Mouse (Mus musculus) kidney, adult 2 months (tissue): ENCODE measurements around the gene Olfr155. TPM values are rescaled to one million over a fixed set of nuclear protein-coding genes. Genes with fewer than 3 reads are reported as not detected.

Experiments used
- DNase-seq: peaks from one replicate; pipeline ENCODE4 v3.0.0; 2021
- H3K27ac ChIP-seq: fragments of 200-500 bp; 2 replicates; pipeline ENCODE4 v1.5.1; 2012; ENCODE audit warnings: low read depth, low read length, control low read depth, inconsistent platforms; ENCODE audit not compliant: insufficient read depth
- H3K27me3 ChIP-seq: fragments of 200-500 bp; replicated peaks from 2 replicates; pipeline ENCODE4 v1.6.1; 2012; ENCODE audit warnings: mild to moderate bottlenecking, moderate library complexity, low read length, inconsistent platforms; ENCODE audit not compliant: control insufficient read depth, insufficient read depth
- H3K36me3 ChIP-seq: fragments of 200-500 bp; 2 replicates; pipeline ENCODE4 v1.6.1; 2012; ENCODE audit warnings: mild to moderate bottlenecking, moderate library complexity, low read length, inconsistent platforms; ENCODE audit not compliant: control insufficient read depth, insufficient read depth
- H3K4me1 ChIP-seq: fragments of 200-500 bp; 2 replicates; pipeline ENCODE4 v1.6.1; 2011; ENCODE audit warnings: low read length; ENCODE audit not compliant: control insufficient read depth, insufficient read depth
- H3K4me3 ChIP-seq: fragments of 200-500 bp; 2 replicates; pipeline ENCODE4 v1.5.1; 2011; ENCODE audit warnings: mild to moderate bottlenecking, low read depth, low read length, control low read depth; ENCODE audit not compliant: insufficient read depth
- CTCF ChIP-seq: fragments of 200-500 bp; conservative IDR thresholded peaks from 2 replicates; pipeline ENCODE4 v1.5.1; 2011; ENCODE audit warnings: low read depth, mild to moderate bottlenecking, control low read depth, low read length, moderate library complexity, mixed read lengths; ENCODE audit not compliant: insufficient read depth, insufficient read length
- POLR2A ChIP-seq: fragments of 200-500 bp; IDR thresholded peaks from one replicate; pipeline ENCODE4 v1.6.1; 2011; ENCODE audit warnings: low read depth, low read length, control low read depth
- WGBS: fragments of 180-500 bp; shearing (Covaris S2); methylation state at CpG from one replicate; pipeline ENCODE4 v1.1.7; 2018; 5-methylcytosine and 5-hydroxymethylcytosine counted together
- polyA plus RNA-seq: library from polyadenylated mRNA; depleted of rRNA; stranded (reverse); fragments of >200 nt; gene quantifications from 2 replicates; pipeline ENCODE4 v1.2.3, GENCODE M21; 2012

The Olfr155 gene
- polyA plus RNA-seq, 1 experiment = not detected

DNA sequence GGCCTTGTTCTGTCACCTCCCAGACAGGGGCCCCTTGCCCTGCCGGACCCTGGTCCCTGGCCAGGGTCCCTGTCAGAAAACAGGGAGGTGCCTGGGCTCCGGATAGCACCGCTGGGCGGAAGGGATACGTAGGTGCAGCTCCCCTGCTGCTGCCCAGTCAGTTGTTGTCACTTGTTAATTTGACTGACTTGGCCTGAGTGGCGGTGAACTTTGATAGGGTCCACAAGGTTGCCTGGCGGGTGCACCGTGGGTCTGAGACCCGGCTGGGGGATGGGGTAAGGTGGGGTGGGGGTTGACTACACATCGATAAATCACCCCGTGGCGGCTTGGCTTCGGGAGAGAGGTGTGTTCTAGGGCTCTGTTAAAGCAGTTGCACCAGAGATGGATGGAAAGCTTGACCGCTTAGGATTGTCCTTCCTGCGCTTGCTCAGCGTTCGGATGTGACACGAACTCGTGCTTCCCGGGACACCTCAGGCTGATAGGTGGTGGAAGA is 24.6 kb downstream of the Olfr155 start:
- no peaks in the 10 kb centered on the region for H3K36me3 ChIP-seq
- H3K4me1 ChIP-seq = peaks cover 9% of the 10 kb centered on the region
- DNase-seq = peak; percentile 49
- TF ChIP-seq CTCF = no peak
- peak overlapping the region; percentile 84 for H3K4me3 ChIP-seq
- no peak overlapping the region for H3K27ac ChIP-seq
- 1% methylated on average over 20 of the region's 20 CpGs for WGBS
- no peaks in the 10 kb centered on the region for H3K27me3 ChIP-seq

GRCm38 (mm10) chr4:43877230-43877629 is 25.9 kb downstream of the Olfr155 start:
- H3K4me3 ChIP-seq = no peak overlapping the region
- TF ChIP-seq CTCF = no peak
- TF ChIP-seq POLR2A = no peak
- no peaks in the 10 kb centered on the region for H3K36me3 ChIP-seq
- no peak for DNase-seq
- WGBS = 100% methylated on average over 1 of the region's 1 CpGs
- no peaks in the 10 kb centered on the region for H3K27me3 ChIP-seq
- peaks cover 9% of the 10 kb centered on the region for H3K4me1 ChIP-seq
- no peak overlapping the region for H3K27ac ChIP-seq

GRCm38 (mm10) chr4:43878121-43878776 is 26.9 kb downstream of the Olfr155 start:
- Histone ChIP-seq H3K27ac (no peak overlapping the region), H3K27me3 (no peaks in the 10 kb centered on the region), H3K4me3 (no peak overlapping the region), H3K36me3 (no peaks in the 10 kb centered on the region), H3K4me1 (peaks cover 9% of the 10 kb centered on the region)
- WGBS = 66% methylated on average over 5 of the region's 5 CpGs
- peak; percentile 25 for DNase-seq
- no peak for TF ChIP-seq POLR2A
- TF ChIP-seq CTCF = no peak

DNA sequence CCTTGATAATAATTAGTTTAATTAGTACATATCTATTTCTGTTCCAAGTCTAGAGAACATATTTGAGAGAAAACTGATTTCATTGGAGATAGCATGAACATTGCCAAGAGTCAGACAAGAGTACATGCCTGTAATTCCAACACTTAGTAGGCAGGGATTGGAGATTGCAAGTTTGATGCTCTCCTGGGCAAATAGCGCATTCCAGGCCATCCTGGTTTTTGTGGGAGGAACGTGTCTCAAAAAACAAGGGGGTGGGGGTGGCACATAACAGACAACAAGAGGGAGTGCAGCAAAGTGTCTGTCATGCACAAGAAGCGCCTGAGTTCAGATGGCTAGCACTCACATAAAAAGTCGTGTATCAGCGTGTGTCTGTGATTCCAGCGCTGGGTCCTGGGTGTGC is 28.2 kb downstream of the Olfr155 start:
- H3K36me3 ChIP-seq = no peaks in the 10 kb centered on the region
- WGBS = 83% methylated on average over 6 of the region's 6 CpGs
- H3K4me1 ChIP-seq = peaks cover 9% of the 10 kb centered on the region
- TF ChIP-seq CTCF (no peak), POLR2A (no peak)
- no peak overlapping the region for H3K4me3 ChIP-seq
- H3K27me3 ChIP-seq = no peaks in the 10 kb centered on the region
- no peak overlapping the region for H3K27ac ChIP-seq
- DNase-seq = no peak

GRCm38 (mm10) chr4:43884196-43884595 is 32.8 kb downstream of the Olfr155 start:
- peak; percentile 9 for DNase-seq
- 71% methylated on average over 4 of the region's 4 CpGs for WGBS
- H3K27ac ChIP-seq = no peak overlapping the region

DNA sequence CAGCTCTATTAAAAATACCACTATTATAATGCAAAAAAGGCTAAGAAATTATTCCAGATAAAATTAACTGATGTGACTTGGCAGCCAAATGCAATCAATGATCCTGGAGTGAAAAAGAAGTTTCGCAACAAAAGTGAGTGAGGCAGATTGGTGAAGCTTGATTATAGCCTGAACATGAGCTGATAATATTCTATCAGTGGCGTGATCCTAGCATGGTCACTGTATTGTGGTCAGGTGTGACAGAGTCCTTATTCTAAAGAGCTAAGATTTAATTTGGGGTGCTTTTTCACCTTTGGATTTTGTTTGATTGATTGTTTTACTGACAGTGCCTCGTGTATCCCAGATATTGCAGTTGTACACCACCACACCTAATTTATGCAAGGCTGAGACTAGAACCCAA is 39.9 kb downstream of the Olfr155 start:
- Histone ChIP-seq H3K4me3 (no peak overlapping the region), H3K27ac (no peak overlapping the region), H3K27me3 (no peaks in the 10 kb centered on the region), H3K4me1 (no peaks in the 10 kb centered on the region), H3K36me3 (no peaks in the 10 kb centered on the region)
- 86% methylated on average over 3 of the region's 3 CpGs for WGBS
- TF ChIP-seq CTCF (no peak), POLR2A (no peak)
- DNase-seq = no peak

More at GRCm38 (mm10) chr4:43884196-43884595, 32.8 kb downstream of the Olfr155 start:
- Histone ChIP-seq H3K36me3 (no peaks in the 10 kb centered on the region), H3K4me3 (no peak overlapping the region), H3K4me1 (no peaks in the 10 kb centered on the region), H3K27me3 (no peaks in the 10 kb centered on the region)
- TF ChIP-seq CTCF = no peak
- TF ChIP-seq POLR2A = no peak

- TF ChIP-seq POLR2A = no peak
- TF ChIP-seq CTCF = no peak
- no peaks in the 10 kb centered on the region for H3K4me1 ChIP-seq
- H3K27me3 ChIP-seq = no peaks in the 10 kb centered on the region
- H3K36me3 ChIP-seq = no peaks in the 10 kb centered on the region
- DNase-seq = no peak
- H3K4me3 ChIP-seq = no peak overlapping the region
- no peak overlapping the region for H3K27ac ChIP-seq
Observed at GRCm38 (mm10) chr4:43897209-43897608, 45.8 kb downstream of the Olfr155 start.
